Mouse (Mus musculus) ES-E14 (cell line): ENCODE measurements around the gene Grtp1. TPM values are rescaled to one million over a fixed set of nuclear protein-coding genes. Genes with fewer than 3 reads are reported as not detected.

Experiments
- DNase-seq: peaks from one replicate; pipeline ENCODE4 v3.0.0-alpha.2; 2013; ENCODE audit warnings: low read depth, low spot score
- H3K27ac ChIP-seq: 2 replicates; pipeline ENCODE4 v1.5.1; 2012; ENCODE audit warnings: low read depth, mild to moderate bottlenecking, low read length, moderate library complexity, mixed read lengths; ENCODE audit not compliant: poor library complexity, insufficient read depth, severe bottlenecking
- H3K36me3 ChIP-seq: 2 replicates; pipeline ENCODE4 v1.6.1; 2012; ENCODE audit warnings: mild to moderate bottlenecking, low read length, moderate library complexity, mixed read lengths; ENCODE audit not compliant: control insufficient read depth, poor library complexity, insufficient read depth, severe bottlenecking
- H3K4me1 ChIP-seq, 2 experiments: fragments of 150-350 bp in 1 of 2; sonication (generic) in 1 of 2; 2 replicates each; pipeline ENCODE4 v1.6.1; 2012; ENCODE audit warnings: low read length in 2 of 2, mild to moderate bottlenecking in 1 of 2, mixed read lengths in 1 of 2; ENCODE audit not compliant: control insufficient read depth in 2 of 2, insufficient read depth in 2 of 2, poor library complexity in 1 of 2
- H3K4me3 ChIP-seq, 2 experiments: fragments of 150-350 bp in 1 of 2; sonication (generic) in 1 of 2; 2 replicates each; pipeline ENCODE4 v1.5.1; 2012; ENCODE audit warnings: low read length in 2 of 2, low read depth in 1 of 2, mild to moderate bottlenecking in 1 of 2, mixed read lengths in 1 of 2; ENCODE audit not compliant: insufficient read depth in 1 of 2, poor library complexity in 1 of 2, severe bottlenecking in 1 of 2
- H3K9ac ChIP-seq: 2 replicates; pipeline ENCODE4 v1.6.1; 2012; ENCODE audit warnings: low read depth, mild to moderate bottlenecking, low read length, mixed read lengths; ENCODE audit not compliant: poor library complexity, insufficient read depth, severe bottlenecking
- H3K9me3 ChIP-seq: fragments of 150-350 bp; sonication (generic); 2 replicates; pipeline ENCODE4 v1.6.1; 2012; ENCODE audit warnings: low read depth, mild to moderate bottlenecking, low read length; ENCODE audit not compliant: control insufficient read depth, insufficient read depth
- CHD2 ChIP-seq: IDR thresholded peaks from 2 replicates; pipeline ENCODE4 v1.6.1; 2014; ENCODE audit warnings: mild to moderate bottlenecking, low read depth, low read length, inconsistent platforms
- HCFC1 ChIP-seq: IDR thresholded peaks from 2 replicates; pipeline ENCODE4 v1.6.1; 2012; ENCODE audit warnings: low read length, inconsistent platforms, borderline replicate concordance; ENCODE audit not compliant: insufficient read depth
- MAFK ChIP-seq: IDR thresholded peaks from 2 replicates; pipeline ENCODE4 v1.6.1; 2014; ENCODE audit warnings: mild to moderate bottlenecking, low read depth, low read length, inconsistent platforms; ENCODE audit not compliant: insufficient read depth
- ZC3H11A ChIP-seq: IDR thresholded peaks from 2 replicates; pipeline ENCODE4 v1.6.1; 2012; ENCODE audit warnings: low read depth, mild to moderate bottlenecking, inconsistent platforms, low read length, borderline replicate concordance
- ZNF384 ChIP-seq: IDR thresholded peaks from 2 replicates; pipeline ENCODE4 v1.6.1; 2012; ENCODE audit warnings: low read depth, low read length, inconsistent platforms
- in situ Hi-C, 2 experiments: fragments of 600-800 bp; cut with MboI; formaldehyde crosslinking; loops; one replicate each; pipeline ENCODE4 v1.15.1; 2025; ENCODE audit warnings: low sequenced_read_pairs in 2 of 2, inconsistent platforms in 1 of 2; ENCODE audit not compliant: unreplicated experiment in 2 of 2
- total RNA-seq: library from RNA; depleted of rRNA; stranded (reverse); fragments of 300-350 nt; gene quantifications from 2 replicates; pipeline ENCODE4 v1.2.3, GENCODE M21; 2012

The Grtp1 gene
- total RNA-seq, 1 experiment = 36.3 TPM

GRCm38 (mm10) chr8:13240055-13240454, 39.6 kb upstream of the Grtp1 start:
- Histone ChIP-seq H3K27ac (no peak overlapping the region), H3K9me3 (no peaks in the 10 kb centered on the region), H3K4me1 (no peaks in the 10 kb centered on the region), H3K36me3 (no peaks in the 10 kb centered on the region), H3K4me3 (no peak overlapping the region), H3K9ac (no peak overlapping the region)
- no peak for DNase-seq
- TF ChIP-seq MAFK = no peak
- in situ Hi-C loops = no loop called here

GRCm38 (mm10) chr8:13234803-13235202, 34.4 kb upstream of the Grtp1 start:
- H3K9ac ChIP-seq = no peak overlapping the region
- H3K36me3 ChIP-seq = no peaks in the 10 kb centered on the region
- in situ Hi-C loops = no loop called here
- no peaks in the 10 kb centered on the region for H3K9me3 ChIP-seq
- no peak overlapping the region for H3K27ac ChIP-seq
- no peak overlapping the region for H3K4me3 ChIP-seq
- no peak for DNase-seq
- H3K4me1 ChIP-seq = no peaks in the 10 kb centered on the region
- TF ChIP-seq HCFC1 (no peak), ZNF384 (no peak), CHD2 (no peak), MAFK (no peak), ZC3H11A (no peak)

DNA sequence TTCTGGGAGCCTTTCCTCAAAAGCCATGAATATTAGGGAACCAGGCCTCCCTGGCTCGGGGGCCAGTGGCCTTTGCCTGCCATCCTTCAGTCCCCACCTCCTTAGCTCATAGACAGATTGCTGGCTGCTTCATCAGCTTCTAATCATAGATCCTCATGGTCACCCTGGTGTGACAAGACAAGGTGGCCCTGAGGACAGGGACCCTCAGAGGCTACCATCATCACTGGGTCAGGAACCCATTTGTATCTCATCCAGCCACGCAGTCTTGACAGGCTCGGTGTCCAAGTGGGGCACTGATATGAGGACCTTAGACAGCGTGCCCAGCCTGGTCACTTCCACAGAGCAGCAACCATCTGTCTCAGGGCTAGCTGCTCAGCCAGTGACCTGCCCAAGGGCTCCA, 30.1 kb upstream of the Grtp1 start:
- H3K9me3 ChIP-seq = no peaks in the 10 kb centered on the region
- no peak overlapping the region for H3K27ac ChIP-seq
- no peaks in the 10 kb centered on the region for H3K36me3 ChIP-seq
- DNase-seq = no peak
- H3K4me3 ChIP-seq = no peak overlapping the region
- TF ChIP-seq ZNF384 (no peak), MAFK (no peak), HCFC1 (no peak), CHD2 (no peak), ZC3H11A (no peak)
- no peak overlapping the region for H3K9ac ChIP-seq
- H3K4me1 ChIP-seq = peaks cover 0 to 3% of the 10 kb centered on the region in 2 experiments; a peak in 1 of 4 replicates
- in situ Hi-C loops = no loop called here

GRCm38 (mm10) chr8:13229802-13230201, 29.4 kb upstream of the Grtp1 start:
- Histone ChIP-seq H3K36me3 (no peaks in the 10 kb centered on the region), H3K27ac (no peak overlapping the region), H3K9ac (no peak overlapping the region), H3K9me3 (no peaks in the 10 kb centered on the region), H3K4me1 (peaks cover 0 to 3% of the 10 kb centered on the region in 2 experiments; a peak in 1 of 4 replicates), H3K4me3 (no peak overlapping the region)
- no peak for DNase-seq
- TF ChIP-seq ZC3H11A = no peak
- no peak for TF ChIP-seq HCFC1
- no peak for TF ChIP-seq CHD2
- no peak for TF ChIP-seq ZNF384
- TF ChIP-seq MAFK = no peak
- in situ Hi-C loops = no loop called here

GRCm38 (mm10) chr8:13228923-13229610, 28.6 kb upstream of the Grtp1 start:
- in situ Hi-C loops = no loop called here

More at GRCm38 (mm10) chr8:13228923-13229610, 28.6 kb upstream of the Grtp1 start:
- Histone ChIP-seq H3K9me3 (no peaks in the 10 kb centered on the region), H3K4me3 (no peak overlapping the region), H3K9ac (no peak overlapping the region), H3K4me1 (peaks cover 0 to 3% of the 10 kb centered on the region in 2 experiments; a peak in 1 of 4 replicates), H3K27ac (no peak overlapping the region), H3K36me3 (no peaks in the 10 kb centered on the region)
- no peak for DNase-seq
- TF ChIP-seq ZC3H11A = no peak
- TF ChIP-seq ZNF384 = no peak
